Mouse (Mus musculus) CH12.LX (cell line): ENCODE results near the gene Stap2. TPM values are rescaled to one million over a fixed set of nuclear protein-coding genes. Genes with fewer than 3 reads are reported as not detected.

ENCODE experiments used
- DNase-seq: peaks from one replicate; pipeline ENCODE4 v3.0.0-alpha.2; 2013; ENCODE audit errors: extremely low read depth
- H3K27ac ChIP-seq: 2 replicates; pipeline ENCODE4 v1.5.1; 2012; ENCODE audit warnings: low read depth, mild to moderate bottlenecking, control low read depth, moderate library complexity; ENCODE audit not compliant: insufficient read depth
- H3K27me3 ChIP-seq: replicated peaks from 2 replicates; pipeline ENCODE3; 2012; ENCODE audit warnings: inconsistent platforms
- H3K36me3 ChIP-seq, 2 experiments: replicated peaks in 1 of 2; 2 replicates each; pipeline versions ENCODE3 to v1.6.1; 2012; ENCODE audit warnings: inconsistent platforms in 1 of 2, low read length in 1 of 2, mild to moderate bottlenecking in 1 of 2, mixed read lengths in 1 of 2, moderate library complexity in 1 of 2; ENCODE audit not compliant: control insufficient read depth in 1 of 2, insufficient read depth in 1 of 2
- H3K4me1 ChIP-seq, 2 experiments: 2 replicates each; pipeline ENCODE4 v1.6.1; 2012; ENCODE audit warnings: inconsistent platforms in 1 of 2, moderate library complexity in 1 of 2; ENCODE audit not compliant: insufficient read depth in 2 of 2, control insufficient read depth in 1 of 2
- H3K4me2 ChIP-seq: 2 replicates; pipeline ENCODE4 v1.6.1; 2012; ENCODE audit warnings: low read depth, mild to moderate bottlenecking, control low read depth; ENCODE audit not compliant: poor library complexity, insufficient read depth, severe bottlenecking
- H3K4me3 ChIP-seq, 3 experiments: fragments of 150-350 bp in 1 of 3; sonication (generic) in 1 of 3; replicated peaks in 1 of 3; 2 replicates each; pipeline versions ENCODE3 to v1.5.1; 2011 to 2012; ENCODE audit warnings: low read depth in 2 of 3, low read length in 2 of 3, mild to moderate bottlenecking in 2 of 3, moderate library complexity in 2 of 3, control low read depth in 1 of 3, improper control_type of control experiment in 1 of 3, inconsistent platforms in 1 of 3, mixed read lengths in 1 of 3; ENCODE audit not compliant: poor library complexity in 1 of 3
- H3K79me2 ChIP-seq: replicated peaks from 2 replicates; pipeline ENCODE4 v1.6.1; 2012; ENCODE audit warnings: mild to moderate bottlenecking, moderate library complexity; ENCODE audit not compliant: control insufficient read depth, poor library complexity, insufficient read depth, severe bottlenecking; ENCODE audit errors: extremely low read depth
- H3K9ac ChIP-seq: 2 replicates; pipeline ENCODE4 v1.6.1; 2012; ENCODE audit warnings: low read depth, mild to moderate bottlenecking, control low read depth, moderate library complexity; ENCODE audit not compliant: insufficient read depth
- H3K9me3 ChIP-seq: replicated peaks from 2 replicates; pipeline ENCODE3; 2012; ENCODE audit warnings: low read length, inconsistent platforms, mixed read lengths
- BHLHE40 ChIP-seq: IDR thresholded peaks from 2 replicates; pipeline ENCODE4 v1.6.1; 2011; ENCODE audit warnings: mild to moderate bottlenecking, low read depth, low read length, improper control_type of control experiment
- ELF1 ChIP-seq: IDR thresholded peaks from 2 replicates; pipeline ENCODE4 v1.6.1; 2014; ENCODE audit warnings: low read depth, mild to moderate bottlenecking, inconsistent platforms, low read length, improper control_type of control experiment
- EP300 ChIP-seq: IDR thresholded peaks from 2 replicates; pipeline ENCODE4 v1.6.1; 2011; ENCODE audit warnings: low read length, improper control_type of control experiment
- IRF4 ChIP-seq: IDR thresholded peaks from 2 replicates; pipeline ENCODE4 v1.6.1; 2014; ENCODE audit warnings: low read depth, mild to moderate bottlenecking, inconsistent platforms, low read length, improper control_type of control experiment
- JUND ChIP-seq: conservative IDR thresholded peaks from 2 replicates; pipeline ENCODE4 v1.6.1; 2011; ENCODE audit warnings: low read depth, low read length, improper control_type of control experiment
- MAZ ChIP-seq: IDR thresholded peaks from 2 replicates; pipeline ENCODE4 v1.6.1; 2012; ENCODE audit warnings: low read depth, mild to moderate bottlenecking, inconsistent platforms, low read length, improper control_type of control experiment, moderate library complexity
- MEF2A ChIP-seq: IDR thresholded peaks from 2 replicates; pipeline ENCODE4 v1.6.1; 2014; ENCODE audit warnings: low read depth, mild to moderate bottlenecking, inconsistent platforms, low read length, improper control_type of control experiment, borderline replicate concordance
- PAX5 ChIP-seq: IDR thresholded peaks from 2 replicates; pipeline ENCODE4 v1.6.1; 2012; ENCODE audit warnings: low read length, inconsistent platforms, mixed read lengths
- POLR2A ChIP-seq: IDR thresholded peaks from 2 replicates; pipeline ENCODE4 v1.6.1; 2011; ENCODE audit warnings: low read depth, mild to moderate bottlenecking, improper control_type of control experiment, low read length
- RAD21 ChIP-seq: IDR thresholded peaks from 2 replicates; pipeline ENCODE4 v1.6.1; 2011; ENCODE audit warnings: low read depth, mild to moderate bottlenecking, low read length, improper control_type of control experiment, moderate library complexity
- RCOR1 ChIP-seq: conservative IDR thresholded peaks from 2 replicates; pipeline ENCODE4 v1.6.1; 2012; ENCODE audit warnings: low read depth, mild to moderate bottlenecking, inconsistent platforms, low read length, improper control_type of control experiment
- TBP ChIP-seq: conservative IDR thresholded peaks from 2 replicates; pipeline ENCODE4 v1.6.1; 2011; ENCODE audit warnings: low read depth, low read length, improper control_type of control experiment
- TCF12 ChIP-seq: IDR thresholded peaks from 2 replicates; pipeline ENCODE4 v1.6.1; 2014; ENCODE audit warnings: low read depth, mild to moderate bottlenecking, inconsistent platforms, low read length, improper control_type of control experiment
- USF1 ChIP-seq: IDR thresholded peaks from 2 replicates; pipeline ENCODE4 v1.6.1; 2014; ENCODE audit warnings: low read depth, mild to moderate bottlenecking, inconsistent platforms, low read length, improper control_type of control experiment
- ZNF384 ChIP-seq: IDR thresholded peaks from 2 replicates; pipeline ENCODE4 v1.6.1; 2012; ENCODE audit warnings: low read depth, low read length, improper control_type of control experiment, inconsistent platforms
- dilution Hi-C: fragments of 300-500 bp; cut with MboI; formaldehyde crosslinking; loops from 2 replicates; pipeline ENCODE4 v1.14.3; 2020; ENCODE audit warnings: low sequenced_read_pairs; ENCODE audit not compliant: extremely low pct_unique_long_range_greater_than_20kb, extremely low pct_ligation_motif_present
- in situ Hi-C: fragments of 300-500 bp; cut with MboI; formaldehyde crosslinking; loops from 3 replicates; pipeline ENCODE4 v1.14.3; 2019; ENCODE audit warnings: low sequenced_read_pairs, low pct_ligation_motif_present, low pct_unique_long_range_greater_than_20kb, mixed read lengths
- polyA plus RNA-seq: library from polyadenylated mRNA; unstranded; fragments of >175 nt; gene quantifications from 2 replicates; pipeline ENCODE4 v1.2.1, GENCODE M21; 2012; ENCODE audit warnings: low read depth; ENCODE audit not compliant: insufficient read length
- total RNA-seq, 2 experiments: library from RNA; depleted of rRNA; stranded (reverse); fragments of 300-350 nt in 1 of 2; fragments of >200 nt in 1 of 2; gene quantifications; 2 replicates each; pipeline ENCODE4 v1.2.3; 2012 to 2014

The Stap2 gene
- total and polyA plus RNA-seq, 3 experiments, result 0.51 to 3.2 (median 0.52) TPM

GRCm38 (mm10) chr17:55949400-55949799 is 56.0 kb downstream of the Stap2 start, which contains the start of gene Zfp119b:
Gene Zfp119b (minus strand): TSS chr17:55949500.
- in situ Hi-C loops, result no loop called here
- TF ChIP-seq ZNF384 (0 out of 2 replicates have a peak, but pooled peaks have one; percentile 12), MAZ (no peak)
- TF ChIP-seq, all 38 proteins: peak for 1
- Histone ChIP-seq H3K4me3 (no peak within 1 kb of the TSS), H3K36me3 (peaks cover 0 to 4% of the 10 kb centered on the region in 2 experiments), H3K79me2 (peaks cover 16% of the 10 kb centered on the region), H3K9me3 (no peaks in the 10 kb centered on the region), H3K27me3 (no peaks in the 10 kb centered on the region), H3K9ac (no peak within 1 kb of the TSS), H3K27ac (peak within 1 kb of the TSS; percentile 84), H3K4me1 (peaks cover 29 to 51% of the 10 kb centered on the region in 2 experiments), H3K4me2 (no peak within 1 kb of the TSS)
- DNase-seq, result no peak
- dilution Hi-C loops, result no loop called here

GRCm38 (mm10) chr17:55948647-55949046 is 56.7 kb downstream of the Stap2 start:
- H3K4me3 ChIP-seq, result no peak overlapping the region
- DNase-seq, result no peak
- H3K27ac ChIP-seq, result peak overlapping the region; percentile 69
- in situ Hi-C loops, result no loop called here
- no peak overlapping the region for H3K4me2 ChIP-seq
- peaks cover 30 to 53% of the 10 kb centered on the region in 2 experiments for H3K4me1 ChIP-seq
- TF ChIP-seq JUND, result no peak
- TF ChIP-seq RAD21, result no peak; the same call in 1 of the 2 replicates
- TF ChIP-seq PAX5, result no peak
- TF ChIP-seq ZNF384, result peak; percentile 54; the same call in 1 of the 2 replicates
- TF ChIP-seq TCF12, result 0 out of 2 replicates have a peak, but pooled peaks have one; percentile 51
- TF ChIP-seq TBP, result 0 out of 2 replicates have a peak, but pooled peaks have one; percentile 52
- 0 out of 2 replicates have a peak, but pooled peaks have one; percentile 38 for TF ChIP-seq RCOR1
- TF ChIP-seq EP300, result peak; percentile 79
- peak; percentile 57; the same call in 1 of the 2 replicates for TF ChIP-seq MEF2A
- no peak for TF ChIP-seq POLR2A
- TF ChIP-seq USF1, result no peak
- peak; percentile 11; the same call in 1 of the 2 replicates for TF ChIP-seq ELF1
- TF ChIP-seq IRF4, result peak; percentile 78; the same call in 1 of the 2 replicates
- peak; percentile 71 for TF ChIP-seq BHLHE40
- no peak overlapping the region for H3K9ac ChIP-seq
- dilution Hi-C loops, result no loop called here
- peaks cover under 1% of the 10 kb centered on the region in 2 experiments for H3K36me3 ChIP-seq
- H3K27me3 ChIP-seq, result no peaks in the 10 kb centered on the region
- H3K9me3 ChIP-seq, result no peaks in the 10 kb centered on the region
- peaks cover 11% of the 10 kb centered on the region for H3K79me2 ChIP-seq

Other genes starting within 250 kb of the Stap2 start
- 3.7 and 4.1 TPM in 2 replicates for gene Zfp119a, start 126.7 kb downstream of the Stap2 start, total RNA-seq (2012; rRNA removed)
- gene Zfp119a, start 126.7 kb downstream of the Stap2 start, total RNA-seq (2014; rRNA removed), result 8.3 and 8.8 TPM in 2 replicates
- gene Zfp119a, start 126.7 kb downstream of the Stap2 start, polyA plus RNA-seq, result 3.7 and 4.1 TPM in 2 replicates
- gene Zfp959, start 113.5 kb downstream of the Stap2 start, total RNA-seq (2012; rRNA removed), result 7.7 and 9.6 TPM in 2 replicates
- 21.4 and 24.5 TPM in 2 replicates for gene Zfp959, start 113.5 kb downstream of the Stap2 start, total RNA-seq (2014; rRNA removed)
- gene Zfp959, start 113.5 kb downstream of the Stap2 start, polyA plus RNA-seq, result 7.8 and 8.0 TPM in 2 replicates
- gene Zfp119b, start 56.1 kb downstream of the Stap2 start, total RNA-seq (2012; rRNA removed), result 6.1 and 6.5 TPM in 2 replicates
- gene Zfp119b, start 56.1 kb downstream of the Stap2 start, total RNA-seq (2014; rRNA removed), result 13.6 and 18.0 TPM in 2 replicates
- gene Zfp119b, start 56.1 kb downstream of the Stap2 start, polyA plus RNA-seq, result 3.1 and 3.9 TPM in 2 replicates
- 102 and 207 TPM in 2 replicates for gene Ebi3, start 52.9 kb downstream of the Stap2 start, total RNA-seq (2012; rRNA removed)
- 55.0 and 60.3 TPM in 2 replicates for gene Ebi3, start 52.9 kb downstream of the Stap2 start, total RNA-seq (2014; rRNA removed)
- 87.6 and 105 TPM in 2 replicates for gene Ebi3, start 52.9 kb downstream of the Stap2 start, polyA plus RNA-seq
- 10.1 and 10.7 TPM in 2 replicates for gene Yju2, start 46.5 kb downstream of the Stap2 start, total RNA-seq (2012; rRNA removed)
- gene Yju2, start 46.5 kb downstream of the Stap2 start, total RNA-seq (2014; rRNA removed), result 11.2 and 12.9 TPM in 2 replicates
- gene Yju2, start 46.5 kb downstream of the Stap2 start, polyA plus RNA-seq, result 14.4 and 15.8 TPM in 2 replicates
- 0.21 and 0.47 TPM in 2 replicates for gene Shd, start 35.1 kb downstream of the Stap2 start, total RNA-seq (2012; rRNA removed)
- 0.46 TPM in 1 of 2 replicates, not detected in the other for gene Shd, start 35.1 kb downstream of the Stap2 start, total RNA-seq (2014; rRNA removed)
- gene Shd, start 35.1 kb downstream of the Stap2 start, polyA plus RNA-seq, result 0.85 and 0.87 TPM in 2 replicates
- gene Fsd1, start 19.1 kb downstream of the Stap2 start, total RNA-seq (2012; rRNA removed), result 0.21 and 0.50 TPM in 2 replicates
- gene Fsd1, start 19.1 kb downstream of the Stap2 start, total RNA-seq (2014; rRNA removed), result not detected in 2 replicates
- gene Fsd1, start 19.1 kb downstream of the Stap2 start, polyA plus RNA-seq, result not detected in 2 replicates
- 38.9 and 55.1 TPM in 2 replicates for gene Mpnd, start 127 bp upstream of the Stap2 start, total RNA-seq (2012; rRNA removed)
- gene Mpnd, start 127 bp upstream of the Stap2 start, total RNA-seq (2014; rRNA removed), result 23.4 and 24.5 TPM in 2 replicates
- 25.3 and 26.8 TPM in 2 replicates for gene Mpnd, start 127 bp upstream of the Stap2 start, polyA plus RNA-seq
- gene Sh3gl1, start 31.1 kb upstream of the Stap2 start, total RNA-seq (2012; rRNA removed), result 29.3 and 33.5 TPM in 2 replicates
- 38.0 and 39.4 TPM in 2 replicates for gene Sh3gl1, start 31.1 kb upstream of the Stap2 start, total RNA-seq (2014; rRNA removed)
- gene Sh3gl1, start 31.1 kb upstream of the Stap2 start, polyA plus RNA-seq, result 32.1 and 39.0 TPM in 2 replicates
- 39.3 and 55.0 TPM in 2 replicates for gene Chaf1a, start 34.9 kb upstream of the Stap2 start, total RNA-seq (2012; rRNA removed)
- gene Chaf1a, start 34.9 kb upstream of the Stap2 start, total RNA-seq (2014; rRNA removed), result 18.4 and 18.6 TPM in 2 replicates
- gene Chaf1a, start 34.9 kb upstream of the Stap2 start, polyA plus RNA-seq, result 97.1 and 135 TPM in 2 replicates
- gene Ubxn6, start 69.4 kb upstream of the Stap2 start, total RNA-seq (2012; rRNA removed), result 26.8 and 27.8 TPM in 2 replicates
- gene Ubxn6, start 69.4 kb upstream of the Stap2 start, total RNA-seq (2014; rRNA removed), result 23.9 and 29.1 TPM in 2 replicates
- gene Ubxn6, start 69.4 kb upstream of the Stap2 start, polyA plus RNA-seq, result 24.6 and 26.9 TPM in 2 replicates
- 68.9 and 79.9 TPM in 2 replicates for gene Hdgfl2, start 74.0 kb upstream of the Stap2 start, total RNA-seq (2012; rRNA removed)
- 35.3 and 41.1 TPM in 2 replicates for gene Hdgfl2, start 74.0 kb upstream of the Stap2 start, total RNA-seq (2014; rRNA removed)
- gene Hdgfl2, start 74.0 kb upstream of the Stap2 start, polyA plus RNA-seq, result 93.6 and 126 TPM in 2 replicates
- gene Plin4, start 104.2 kb upstream of the Stap2 start, total RNA-seq (2012; rRNA removed), result 0.04 TPM in 2 replicates
- not detected in 2 replicates for gene Plin4, start 104.2 kb upstream of the Stap2 start, total RNA-seq (2014; rRNA removed)
- 0.04 TPM in 1 of 2 replicates, not detected in the other for gene Plin4, start 104.2 kb upstream of the Stap2 start, polyA plus RNA-seq
- 0.04 TPM in 1 of 2 replicates, not detected in the other for gene Plin5, start 112.0 kb upstream of the Stap2 start, total RNA-seq (2012; rRNA removed)
- gene Plin5, start 112.0 kb upstream of the Stap2 start, total RNA-seq (2014; rRNA removed), result not detected in 2 replicates
- not detected in 2 replicates for gene Plin5, start 112.0 kb upstream of the Stap2 start, polyA plus RNA-seq
- not detected in 2 replicates for gene Lrg1, start 116.4 kb upstream of the Stap2 start, total RNA-seq (2012; rRNA removed)
- not detected in 2 replicates for gene Lrg1, start 116.4 kb upstream of the Stap2 start, total RNA-seq (2014; rRNA removed)
- not detected in 2 replicates for gene Lrg1, start 116.4 kb upstream of the Stap2 start, polyA plus RNA-seq
- gene Sema6b, start 134.8 kb upstream of the Stap2 start, total RNA-seq (2012; rRNA removed), result 1.5 and 2.2 TPM in 2 replicates
- gene Sema6b, start 134.8 kb upstream of the Stap2 start, total RNA-seq (2014; rRNA removed), result 0.71 and 0.78 TPM in 2 replicates
- gene Sema6b, start 134.8 kb upstream of the Stap2 start, polyA plus RNA-seq, result 1.3 TPM in 2 replicates
- 1.9 and 2.4 TPM in 2 replicates for gene Tnfaip8l1, start 156.9 kb upstream of the Stap2 start, total RNA-seq (2012; rRNA removed)
- 2.0 and 2.6 TPM in 2 replicates for gene Tnfaip8l1, start 156.9 kb upstream of the Stap2 start, total RNA-seq (2014; rRNA removed)
- 1.6 and 1.9 TPM in 2 replicates for gene Tnfaip8l1, start 156.9 kb upstream of the Stap2 start, polyA plus RNA-seq
- gene Mydgf, start 178.3 kb upstream of the Stap2 start, total RNA-seq (2012; rRNA removed), result 101 and 106 TPM in 2 replicates
- 85.0 and 85.5 TPM in 2 replicates for gene Mydgf, start 178.3 kb upstream of the Stap2 start, total RNA-seq (2014; rRNA removed)
- 61.1 and 76.0 TPM in 2 replicates for gene Mydgf, start 178.3 kb upstream of the Stap2 start, polyA plus RNA-seq
- gene Dpp9, start 213.3 kb upstream of the Stap2 start, total RNA-seq (2012; rRNA removed), result 23.0 and 23.5 TPM in 2 replicates
- 13.5 and 13.8 TPM in 2 replicates for gene Dpp9, start 213.3 kb upstream of the Stap2 start, total RNA-seq (2014; rRNA removed)
- 34.9 and 37.9 TPM in 2 replicates for gene Dpp9, start 213.3 kb upstream of the Stap2 start, polyA plus RNA-seq